Mouse (Mus musculus): ENCODE data around the gene Pcgf6. TPM values are rescaled to one million over a fixed set of nuclear protein-coding genes. Genes with fewer than 3 reads are reported as not detected.

The Pcgf6 gene
- 28.0 and 35.8 TPM in 2 replicates for polyA plus RNA-seq (2016; fragmentation: Nextera tagmentation; extraction: Ambion mirVana)

DNA sequence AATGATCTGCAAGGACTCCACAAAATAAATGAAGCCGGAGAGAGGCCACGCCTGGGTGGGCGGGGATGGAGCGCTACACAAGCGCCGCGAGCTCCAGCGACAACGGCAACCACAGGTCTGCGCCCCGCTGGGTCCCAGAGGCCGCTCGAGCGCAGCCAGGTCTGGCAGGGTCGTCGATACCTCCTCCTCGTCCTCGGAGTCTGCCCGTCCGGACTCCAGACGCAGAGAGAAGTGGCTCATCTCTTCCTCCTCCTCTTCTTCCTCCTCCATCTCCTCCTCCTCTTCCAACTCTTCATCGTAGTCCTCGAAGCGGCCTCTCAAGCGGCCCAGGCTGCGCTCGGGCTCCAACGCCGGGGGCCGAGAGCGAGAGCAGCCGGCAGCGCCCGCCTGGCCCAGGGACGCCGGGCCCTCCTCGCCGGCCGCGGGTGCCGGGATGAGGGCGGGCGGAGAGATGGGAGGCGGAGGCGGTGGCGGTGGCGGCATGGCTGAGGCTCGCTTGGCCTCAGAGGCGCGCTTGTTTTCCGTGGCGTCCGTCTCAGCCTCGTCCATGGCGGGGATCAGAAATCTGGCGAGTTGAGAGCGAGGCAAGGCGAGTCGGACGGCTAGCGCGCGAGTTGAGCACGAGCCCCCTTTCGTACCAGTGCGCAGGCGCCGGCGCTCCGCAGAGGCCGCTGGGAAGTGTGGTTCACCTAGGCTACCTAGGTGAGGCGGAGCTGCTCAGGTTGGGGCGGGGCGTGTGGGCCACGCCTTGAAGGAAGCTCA is at the start of gene Pcgf6:
Gene Pcgf6 (minus strand): TSS at position 636 of the 762 bp plus-strand sequence.
- peak; percentile 86 for DNase-seq (ENCODE audit: low spot score)
- Histone ChIP-seq H3K27me3 (ENCODE audit: insufficient read depth, poor library complexity, severe bottlenecking) (no peaks in the 10 kb centered on the region), H3K36me3 (peaks cover 30% of the 10 kb centered on the region), H3K9me3 (no peaks in the 10 kb centered on the region), H3K27ac (peak within 1 kb of the TSS; percentile 96), H3K4me3 (peak within 1 kb of the TSS; percentile 83), H3K4me1 (replicated peaks) (peaks cover 28% of the 10 kb centered on the region)
- whole genome bisulfite sequencing: under 1% methylated on average over 75 of the region's 75 CpGs

DNA sequence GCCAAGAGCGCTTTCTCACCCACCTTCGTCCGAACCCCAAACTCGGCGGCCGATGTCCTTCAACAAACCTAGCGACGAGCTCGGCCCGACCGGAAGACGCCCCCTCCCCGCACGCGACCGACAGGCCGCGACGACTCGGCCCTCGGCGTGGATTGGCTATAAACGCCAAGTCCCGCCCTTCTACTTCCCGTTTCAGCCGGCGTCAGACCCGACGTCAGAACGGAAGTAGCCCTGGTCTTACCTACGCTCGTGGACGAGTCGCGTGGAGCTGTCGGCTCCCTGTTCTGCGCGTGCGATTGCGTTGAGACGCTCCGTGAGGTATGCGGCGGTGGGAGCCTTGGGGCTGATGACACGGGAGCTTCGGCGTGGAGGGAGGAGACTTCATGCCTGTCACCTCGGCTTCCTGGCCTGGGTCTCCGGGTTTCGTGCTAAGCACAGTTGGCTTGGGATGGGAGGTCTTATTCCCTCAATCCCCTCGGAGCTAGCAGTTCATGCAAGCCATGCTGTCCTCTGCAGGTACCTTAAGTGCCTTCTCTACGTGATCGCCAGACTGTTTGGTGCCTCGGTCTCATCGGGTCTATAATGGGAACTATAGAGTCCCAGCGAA is 39.9 kb upstream of the Pcgf6 start, which contains the start of the genes Usmg5 and Pdcd11:
Gene Usmg5 (minus strand): TSS at position 98 of the 607 bp plus-strand sequence.
Gene Pdcd11 (plus strand): TSS at position 219 of the 607 bp plus-strand sequence.
- WGBS: under 1% methylated on average over 56 of the region's 56 CpGs
- peaks cover 24% of the 10 kb centered on the region for H3K4me1 ChIP-seq (replicated peaks)
- no peaks in the 10 kb centered on the region for H3K9me3 ChIP-seq
- H3K36me3 ChIP-seq: peaks cover 59% of the 10 kb centered on the region
- peak; percentile 97 for DNase-seq (ENCODE audit: low spot score)
- H3K27ac ChIP-seq: peak within 1 kb of the TSS; percentile 93
- peak within 1 kb of the TSS; percentile 98 for H3K4me3 ChIP-seq
- no peaks in the 10 kb centered on the region for H3K27me3 ChIP-seq (ENCODE audit: insufficient read depth, poor library complexity, severe bottlenecking)

DNA sequence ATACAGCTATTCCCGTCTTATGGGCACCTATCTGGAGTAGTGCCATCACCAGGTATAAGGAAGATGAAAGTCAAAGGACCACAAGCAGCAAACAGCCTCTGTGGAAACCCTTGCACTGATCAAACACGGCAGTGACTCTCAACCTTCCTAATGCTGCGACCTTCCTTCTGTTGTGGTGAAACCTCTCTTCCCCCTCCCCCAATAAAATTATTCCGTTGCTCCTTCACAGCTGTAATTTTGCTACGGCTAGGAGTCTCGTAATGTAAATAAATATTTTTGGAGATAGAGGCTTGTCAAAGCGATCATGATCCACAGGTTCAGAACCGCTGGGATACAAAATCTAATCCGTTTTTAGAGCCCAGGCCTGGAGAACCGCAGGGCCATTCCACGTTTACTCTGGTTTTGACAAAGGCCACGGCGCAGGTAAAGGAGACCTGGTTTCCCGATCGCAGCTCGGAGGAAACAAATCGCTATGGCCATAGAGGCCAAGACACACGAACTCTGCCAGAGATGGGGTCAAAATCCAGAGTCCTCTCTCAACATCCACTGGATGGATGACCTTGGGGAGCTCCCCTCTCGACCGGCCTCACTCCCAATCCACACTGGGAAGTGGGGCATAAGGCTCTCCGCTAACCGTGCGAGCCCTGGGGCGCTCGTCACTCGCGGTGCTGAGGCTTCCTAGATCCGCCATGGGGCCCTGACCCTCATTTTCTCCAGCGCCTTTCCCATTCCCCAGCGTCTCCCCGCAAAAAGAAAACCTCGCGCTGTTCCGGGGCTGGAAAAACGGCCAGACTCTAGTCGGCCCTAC is 39.2 kb upstream of the Pcgf6 start:
- no peaks in the 10 kb centered on the region for H3K9me3 ChIP-seq
- peak overlapping the region; percentile 98 for H3K4me3 ChIP-seq
- peaks cover 59% of the 10 kb centered on the region for H3K36me3 ChIP-seq
- peak overlapping the region; percentile 93 for H3K27ac ChIP-seq
- no peaks in the 10 kb centered on the region for H3K27me3 ChIP-seq (ENCODE audit: insufficient read depth, poor library complexity, severe bottlenecking)
- peaks cover 24% of the 10 kb centered on the region for H3K4me1 ChIP-seq (replicated peaks)
- 3% methylated on average over 36 of the region's 36 CpGs for WGBS
- no peak for DNase-seq (ENCODE audit: low spot score)

DNA sequence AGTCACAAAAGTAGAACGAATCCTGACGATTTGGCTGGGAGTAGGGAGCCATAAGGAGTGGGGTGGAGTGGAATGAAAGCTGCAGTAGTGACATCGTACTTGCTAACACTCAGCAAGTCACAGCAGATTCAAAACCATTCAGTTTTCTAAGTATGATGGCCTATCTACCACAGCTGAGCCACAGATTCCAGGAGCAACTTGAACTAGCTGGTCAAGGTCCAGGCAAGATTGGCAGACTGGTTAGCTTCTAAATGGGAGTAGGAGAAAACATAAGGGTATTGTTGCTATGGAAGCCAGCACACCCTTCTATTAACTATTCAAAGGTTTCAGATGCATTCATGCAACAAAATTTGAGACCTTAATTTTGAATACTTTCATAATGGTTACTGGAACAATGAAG is 37.5 kb upstream of the Pcgf6 start:
- Histone ChIP-seq H3K4me1 (replicated peaks) (peaks cover 24% of the 10 kb centered on the region), H3K27me3 (ENCODE audit: insufficient read depth, poor library complexity, severe bottlenecking) (no peaks in the 10 kb centered on the region), H3K36me3 (peaks cover 59% of the 10 kb centered on the region), H3K27ac (no peak overlapping the region), H3K9me3 (no peaks in the 10 kb centered on the region), H3K4me3 (no peak overlapping the region)
- DNase-seq (ENCODE audit: low spot score): no peak
- WGBS: 92% methylated on average over 3 of the region's 3 CpGs

DNA sequence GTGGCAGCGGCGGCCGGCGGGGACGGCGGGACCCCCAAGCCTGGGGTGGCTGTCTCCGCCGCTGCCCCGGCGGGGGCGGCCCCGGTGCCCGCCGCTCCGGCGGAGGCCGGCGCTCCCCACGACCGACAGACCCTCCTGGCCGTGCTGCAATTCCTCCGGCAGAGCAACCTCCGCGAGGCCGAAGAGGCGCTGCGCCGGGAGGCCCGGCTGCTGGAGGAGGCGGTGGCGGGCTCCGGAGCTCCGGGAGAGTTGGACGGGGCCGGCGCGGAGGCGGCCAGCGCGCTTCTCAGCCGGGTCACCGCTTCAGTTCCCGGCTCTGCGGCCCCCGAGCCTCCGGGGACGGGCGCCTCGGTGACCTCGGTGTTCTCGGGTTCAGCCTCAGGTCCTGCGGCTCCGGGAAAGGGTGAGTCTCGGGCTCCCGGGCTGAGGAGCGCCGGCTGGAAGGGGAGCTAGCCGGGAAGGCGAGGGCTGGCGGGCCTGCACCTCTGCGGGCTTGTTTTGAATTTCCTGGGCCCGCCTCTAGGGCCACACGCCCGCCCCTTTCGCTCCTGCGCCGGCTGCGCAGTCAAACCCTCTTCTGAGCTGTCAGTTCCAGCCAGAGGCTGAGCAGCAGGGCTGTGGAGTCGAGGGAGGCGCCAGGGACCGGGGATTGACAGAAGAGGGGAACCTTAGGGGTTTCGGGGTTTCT is 17.4 kb upstream of the Pcgf6 start:
- H3K4me3 ChIP-seq: peak overlapping the region; percentile 99
- H3K27ac ChIP-seq: peak overlapping the region; percentile 96
- peak; percentile 87 for DNase-seq (ENCODE audit: low spot score)
- no peaks in the 10 kb centered on the region for H3K27me3 ChIP-seq (ENCODE audit: insufficient read depth, poor library complexity, severe bottlenecking)
- H3K9me3 ChIP-seq: no peaks in the 10 kb centered on the region
- under 1% methylated on average over 72 of the region's 72 CpGs for WGBS
- peaks cover 25% of the 10 kb centered on the region for H3K36me3 ChIP-seq
- H3K4me1 ChIP-seq (replicated peaks): peaks cover 19% of the 10 kb centered on the region

DNA sequence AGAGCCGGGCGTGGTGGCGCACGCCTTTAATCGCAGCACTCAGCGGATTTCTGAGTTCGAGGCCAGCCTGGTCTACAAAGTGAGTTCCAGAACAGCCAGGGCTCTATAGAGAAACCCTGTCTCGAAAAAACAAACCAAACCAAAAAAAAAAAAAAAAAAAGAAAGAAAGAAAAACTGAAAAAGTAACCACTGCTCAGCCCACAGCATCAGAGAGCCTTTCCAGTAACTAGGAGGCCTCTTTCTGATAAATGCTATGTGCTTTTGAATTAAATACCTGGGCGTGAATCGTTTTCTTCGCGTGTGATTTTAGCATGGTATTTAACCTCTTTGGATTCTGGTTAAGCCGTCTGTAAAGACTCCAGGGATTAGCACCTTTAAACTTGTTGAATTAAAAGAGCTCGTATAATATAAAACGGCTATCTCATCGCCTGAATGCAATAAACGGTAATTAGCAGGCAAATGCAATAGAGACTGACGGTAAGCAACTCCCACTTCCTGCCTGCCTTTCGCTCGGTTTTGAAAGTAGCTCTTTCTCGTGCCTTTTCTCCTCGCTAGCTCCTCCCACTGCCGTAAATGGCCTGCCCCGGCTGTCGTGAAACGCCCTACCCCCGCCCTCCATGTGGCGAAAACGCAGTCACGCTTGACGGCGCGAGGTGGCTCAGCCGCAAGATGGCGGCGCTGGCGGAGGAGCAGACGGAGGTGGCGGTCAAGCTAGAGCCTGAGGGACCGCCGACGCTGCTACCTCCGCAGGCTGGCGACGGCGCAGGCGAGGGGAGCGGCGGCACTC is 16.6 kb upstream of the Pcgf6 start, which contains the start of gene Taf5:
Gene Taf5 (plus strand): TSS at position 651 of the 787 bp plus-strand sequence.
- Histone ChIP-seq H3K27me3 (ENCODE audit: insufficient read depth, poor library complexity, severe bottlenecking) (no peaks in the 10 kb centered on the region), H3K4me3 (peak within 1 kb of the TSS; percentile 99), H3K9me3 (no peaks in the 10 kb centered on the region), H3K27ac (peak within 1 kb of the TSS; percentile 96), H3K36me3 (peaks cover 17% of the 10 kb centered on the region), H3K4me1 (replicated peaks) (peaks cover 19% of the 10 kb centered on the region)
- WGBS: 11% methylated on average over 49 of the region's 49 CpGs
- DNase-seq (ENCODE audit: low spot score): peak; percentile 98

DNA sequence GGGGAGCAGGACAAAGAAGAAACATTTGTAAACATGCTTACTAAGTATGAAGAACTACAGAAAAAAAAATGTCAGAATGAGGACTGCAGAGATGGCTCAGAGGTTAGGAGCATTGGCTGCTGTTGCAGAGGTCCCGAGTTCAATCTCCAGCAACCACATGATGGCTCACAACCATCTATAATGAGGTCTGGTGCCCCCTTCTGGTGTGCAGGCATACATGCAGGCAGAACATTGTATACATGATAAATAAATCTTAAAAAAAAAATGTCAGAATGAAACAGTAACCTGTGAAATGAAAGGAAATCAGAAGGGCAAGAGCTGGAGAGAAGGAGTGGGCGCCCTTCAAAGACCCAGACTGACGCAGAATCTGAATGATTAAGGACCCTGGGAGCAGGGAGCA is 15.2 kb upstream of the Pcgf6 start:
- Histone ChIP-seq H3K4me3 (no peak overlapping the region), H3K27me3 (ENCODE audit: insufficient read depth, poor library complexity, severe bottlenecking) (no peaks in the 10 kb centered on the region), H3K9me3 (no peaks in the 10 kb centered on the region), H3K4me1 (replicated peaks) (peaks cover 19% of the 10 kb centered on the region), H3K36me3 (peaks cover 3% of the 10 kb centered on the region), H3K27ac (no peak overlapping the region)
- WGBS: 87% methylated on average over 3 of the region's 3 CpGs
- no peak for DNase-seq (ENCODE audit: low spot score)

DNA sequence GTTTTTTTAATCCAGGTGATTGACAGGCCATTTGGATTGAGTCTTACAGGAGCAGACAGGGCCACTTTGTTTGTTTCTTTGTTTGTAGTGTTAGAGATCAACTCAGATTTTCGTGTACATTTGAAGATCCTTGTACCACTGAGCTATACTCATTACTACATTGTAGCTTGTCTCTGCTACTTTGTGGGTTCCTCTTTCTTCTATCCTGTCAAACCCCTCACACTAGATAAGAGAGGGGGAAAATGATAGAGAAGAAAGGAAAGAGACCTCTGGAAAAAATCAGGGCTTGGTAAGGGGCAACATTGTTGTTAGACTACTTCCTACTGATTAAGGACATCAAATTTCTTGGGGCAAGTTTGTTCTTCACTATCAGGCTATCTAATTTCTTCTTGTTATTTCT is 7.0 kb upstream of the Pcgf6 start:
- 73% methylated on average over 1 of the region's 1 CpGs for WGBS
- H3K27me3 ChIP-seq (ENCODE audit: insufficient read depth, poor library complexity, severe bottlenecking): no peaks in the 10 kb centered on the region
- H3K4me1 ChIP-seq (replicated peaks): no peaks in the 10 kb centered on the region
- H3K9me3 ChIP-seq: no peaks in the 10 kb centered on the region
- no peaks in the 10 kb centered on the region for H3K36me3 ChIP-seq
- H3K4me3 ChIP-seq: no peak overlapping the region
- no peak overlapping the region for H3K27ac ChIP-seq
- no peak for DNase-seq (ENCODE audit: low spot score)

DNA sequence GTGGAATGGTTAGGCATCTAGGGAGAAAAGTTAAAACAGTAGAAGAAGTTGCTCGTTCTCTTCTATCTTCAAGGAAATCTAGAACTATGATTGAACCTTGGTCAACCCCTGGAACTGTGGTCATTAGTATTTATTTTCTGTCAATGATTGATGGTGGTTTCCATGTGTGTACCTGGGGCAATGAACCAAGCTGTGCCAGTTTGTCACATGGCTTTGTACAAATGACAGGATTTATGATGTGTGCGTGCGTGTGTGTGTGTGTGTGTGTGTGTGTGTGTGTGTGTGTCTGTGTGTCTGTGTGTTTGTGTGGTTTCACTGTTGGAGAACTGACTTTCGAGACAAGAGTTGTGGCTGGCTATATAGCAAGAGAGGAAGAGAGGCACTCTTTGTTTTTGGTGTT is 2.8 kb upstream of the Pcgf6 start:
- Histone ChIP-seq H3K27ac (no peak overlapping the region), H3K27me3 (ENCODE audit: insufficient read depth, poor library complexity, severe bottlenecking) (no peaks in the 10 kb centered on the region), H3K9me3 (no peaks in the 10 kb centered on the region), H3K4me3 (no peak overlapping the region), H3K36me3 (no peaks in the 10 kb centered on the region; the same call in 1 of the 2 replicates), H3K4me1 (replicated peaks) (peaks cover 25% of the 10 kb centered on the region)
- DNase-seq (ENCODE audit: low spot score): no peak
- WGBS: 85% methylated on average over 4 of the region's 4 CpGs

DNA sequence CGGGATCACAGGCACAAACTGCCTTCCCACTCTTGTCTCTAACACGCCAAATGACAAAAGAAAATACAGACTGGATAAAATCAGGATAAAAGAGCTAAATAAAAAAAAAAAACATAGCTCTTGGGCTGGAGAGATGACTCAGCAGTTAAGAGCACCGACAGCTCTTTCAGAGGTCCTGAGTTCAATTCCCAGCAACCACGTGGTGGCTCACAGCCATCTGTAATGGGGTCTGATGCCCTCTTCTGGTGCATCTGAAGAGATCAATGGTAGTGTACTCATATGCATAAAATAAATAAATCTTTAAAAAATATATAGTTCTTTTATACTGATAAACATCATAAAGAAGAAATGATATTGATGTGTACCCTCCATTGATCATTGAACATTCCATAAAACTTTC is 2.2 kb upstream of the Pcgf6 start:
- Histone ChIP-seq H3K4me1 (replicated peaks) (peaks cover 25% of the 10 kb centered on the region), H3K27ac (no peak overlapping the region), H3K36me3 (peaks cover 5% of the 10 kb centered on the region), H3K4me3 (no peak overlapping the region), H3K9me3 (no peaks in the 10 kb centered on the region), H3K27me3 (ENCODE audit: insufficient read depth, poor library complexity, severe bottlenecking) (no peaks in the 10 kb centered on the region)
- DNase-seq (ENCODE audit: low spot score): no peak
- whole genome bisulfite sequencing: 83% methylated on average over 4 of the region's 4 CpGs

DNA sequence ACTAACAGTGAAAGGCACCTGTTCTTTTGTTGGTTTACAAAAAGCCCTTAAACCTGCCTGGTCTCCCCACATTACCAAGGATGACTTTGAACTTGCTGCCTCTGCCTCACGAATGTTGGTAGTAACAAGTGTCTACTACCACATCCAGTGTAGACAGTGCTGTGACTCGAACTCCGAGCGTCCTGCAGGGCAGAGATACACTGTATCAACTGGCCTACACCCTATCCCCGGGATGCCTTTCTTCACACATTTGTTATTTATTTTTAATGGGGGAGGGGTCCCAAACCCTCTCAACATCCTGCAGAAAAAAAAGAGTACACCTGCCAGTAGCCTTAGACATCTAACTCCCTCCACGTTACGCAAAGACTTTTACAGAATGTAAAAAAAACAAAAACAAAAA is 866 bp downstream of the Pcgf6 start:
- peaks cover 34% of the 10 kb centered on the region for H3K36me3 ChIP-seq
- no peak for DNase-seq (ENCODE audit: low spot score)
- peaks cover 28% of the 10 kb centered on the region for H3K4me1 ChIP-seq (replicated peaks)
- H3K27ac ChIP-seq: peak overlapping the region; percentile 96
- WGBS: 12% methylated on average over 7 of the region's 7 CpGs
- H3K9me3 ChIP-seq: no peaks in the 10 kb centered on the region
- no peaks in the 10 kb centered on the region for H3K27me3 ChIP-seq (ENCODE audit: insufficient read depth, poor library complexity, severe bottlenecking)
- H3K4me3 ChIP-seq: peak overlapping the region; percentile 83

Data from hindbrain, embryonic 10.5 days (tissue).